Mouse (Mus musculus): ENCODE measurements around the gene Olfr360. TPM values are rescaled to one million over a fixed set of nuclear protein-coding genes. Genes with fewer than 3 reads are reported as not detected.
"Not testable (repeated sequence)": the region's sequence is repeated elsewhere in the genome, so short reads cannot be mapped to it uniquely, and the experiment has no call there.

Gene Olfr360
- polyA plus RNA-seq (2014; fragmentation: Nextera tagmentation; extraction: Ambion mirVana), result not detected in 2 replicates

- H3K27me3 ChIP-seq (ENCODE audit: control insufficient read depth, insufficient read depth, low read length), result no peaks in the 10 kb centered on the region
- ATAC-seq (ENCODE audit: low FRiP score, low TSS enrichment) (no peak), DNase-seq (no peak)
- no peak within 1 kb of the TSS for H3K4me2 ChIP-seq (ENCODE audit: low read length)
- no peaks in the 10 kb centered on the region for H3K36me3 ChIP-seq (ENCODE audit: control insufficient read depth, insufficient read depth, low read length)
- H3K9me3 ChIP-seq (ENCODE audit: control insufficient read depth, low read length), result peaks cover 3% of the 10 kb centered on the region; the same call in 1 of the 2 replicates
- H3K9ac ChIP-seq (replicated peaks; ENCODE audit: low read length), result no peak within 1 kb of the TSS
- no peaks in the 10 kb centered on the region for H3K4me1 ChIP-seq (ENCODE audit: control insufficient read depth, insufficient read depth, low read length)
- H3K27ac ChIP-seq (replicated peaks; ENCODE audit: low read depth, low read length), result no peak within 1 kb of the TSS
- H3K4me3 ChIP-seq (replicated peaks; ENCODE audit: low read depth, low read length), result no peak within 1 kb of the TSS
These were observed at the start of gene Olfr360 for GRCm38 (mm10) chr2:37065446-37065845. Gene Olfr360 (plus strand): TSS chr2:37065746.

- not testable (repeated sequence) for H3K36me3 ChIP-seq (ENCODE audit: control insufficient read depth, insufficient read depth, low read length); H3K27me3 ChIP-seq (ENCODE audit: control insufficient read depth, insufficient read depth, low read length); H3K9me3 ChIP-seq (ENCODE audit: control insufficient read depth, low read length); DNase-seq; H3K27ac ChIP-seq (replicated peaks; ENCODE audit: low read depth, low read length); H3K9ac ChIP-seq (replicated peaks; ENCODE audit: low read length); H3K4me1 ChIP-seq (ENCODE audit: control insufficient read depth, insufficient read depth, low read length); H3K4me3 ChIP-seq (replicated peaks; ENCODE audit: low read depth, low read length); ATAC-seq (ENCODE audit: low FRiP score, low TSS enrichment); H3K4me2 ChIP-seq (ENCODE audit: low read length)
- WGBS, result 30% methylated on average over 1 of the region's 1 CpGs
These were observed 23.6 kb downstream of the Olfr360 start, which contains the start of gene Olfr361 for GRCm38 (mm10) chr2:37089190-37089589. Gene Olfr361 (minus strand): TSS chr2:37089290.

GRCm38 (mm10) chr2:37117810-37118209, 52.3 kb downstream of the Olfr360 start, which contains the start of gene Olfr362:
Gene Olfr362 (minus strand): TSS chr2:37117910.
- Histone ChIP-seq H3K4me2 (ENCODE audit: low read length) (no peak within 1 kb of the TSS), H3K9me3 (ENCODE audit: control insufficient read depth, low read length) (peaks cover 8% of the 10 kb centered on the region; the same call in 1 of the 2 replicates), H3K36me3 (ENCODE audit: control insufficient read depth, insufficient read depth, low read length) (no peaks in the 10 kb centered on the region), H3K27ac (replicated peaks; ENCODE audit: low read depth, low read length) (no peak within 1 kb of the TSS), H3K27me3 (ENCODE audit: control insufficient read depth, insufficient read depth, low read length) (no peaks in the 10 kb centered on the region), H3K4me1 (ENCODE audit: control insufficient read depth, insufficient read depth, low read length) (no peaks in the 10 kb centered on the region), H3K4me3 (replicated peaks; ENCODE audit: low read depth, low read length) (no peak within 1 kb of the TSS), H3K9ac (replicated peaks; ENCODE audit: low read length) (no peak within 1 kb of the TSS)
- no peak for ATAC-seq (ENCODE audit: low FRiP score, low TSS enrichment)
- WGBS, result 91% methylated on average over 1 of the region's 1 CpGs
- DNase-seq, result no peak

Other genes starting within 250 kb of the Olfr360 start
- gene Olfr3, start 248.7 kb upstream of the Olfr360 start, polyA plus RNA-seq (2014; fragmentation: Nextera tagmentation; extraction: Ambion mirVana), result not detected in 2 replicates
- not detected in 2 replicates for gene Olfr350, start 219.4 kb upstream of the Olfr360 start, polyA plus RNA-seq (2014; fragmentation: Nextera tagmentation; extraction: Ambion mirVana)
- not detected in 2 replicates for gene Olfr351, start 203.1 kb upstream of the Olfr360 start, polyA plus RNA-seq (2014; fragmentation: Nextera tagmentation; extraction: Ambion mirVana)
- not detected in 2 replicates for gene Olfr352, start 197.3 kb upstream of the Olfr360 start, polyA plus RNA-seq (2014; fragmentation: Nextera tagmentation; extraction: Ambion mirVana)
- gene Olfr353, start 172.8 kb upstream of the Olfr360 start, polyA plus RNA-seq (2014; fragmentation: Nextera tagmentation; extraction: Ambion mirVana), result not detected in 2 replicates
- not detected in 2 replicates for gene Olfr354, start 160.1 kb upstream of the Olfr360 start, polyA plus RNA-seq (2014; fragmentation: Nextera tagmentation; extraction: Ambion mirVana)
- not detected in 2 replicates for gene Olfr355, start 136.8 kb upstream of the Olfr360 start, polyA plus RNA-seq (2014; fragmentation: Nextera tagmentation; extraction: Ambion mirVana)
- gene Olfr356, start 128.6 kb upstream of the Olfr360 start, polyA plus RNA-seq (2014; fragmentation: Nextera tagmentation; extraction: Ambion mirVana), result not detected in 2 replicates
- not detected in 2 replicates for gene Olfr357, start 71.9 kb upstream of the Olfr360 start, polyA plus RNA-seq (2014; fragmentation: Nextera tagmentation; extraction: Ambion mirVana)
- gene Olfr358, start 56.4 kb upstream of the Olfr360 start, polyA plus RNA-seq (2014; fragmentation: Nextera tagmentation; extraction: Ambion mirVana), result not detected in 2 replicates
- not detected in 2 replicates for gene Olfr361, start 23.5 kb downstream of the Olfr360 start, polyA plus RNA-seq (2014; fragmentation: Nextera tagmentation; extraction: Ambion mirVana)
- not detected in 2 replicates for gene Olfr362, start 52.2 kb downstream of the Olfr360 start, polyA plus RNA-seq (2014; fragmentation: Nextera tagmentation; extraction: Ambion mirVana)
- not detected in 2 replicates for gene Olfr364-ps1, start 73.6 kb downstream of the Olfr360 start, polyA plus RNA-seq (2014; fragmentation: Nextera tagmentation; extraction: Ambion mirVana)
- not detected in 2 replicates for gene Olfr365, start 122.5 kb downstream of the Olfr360 start, polyA plus RNA-seq (2014; fragmentation: Nextera tagmentation; extraction: Ambion mirVana)
- gene Olfr366, start 145.8 kb downstream of the Olfr360 start, polyA plus RNA-seq (2014; fragmentation: Nextera tagmentation; extraction: Ambion mirVana), result not detected in 2 replicates